Mouse (Mus musculus): ENCODE measurements at regions not wholly inside any gene's neighbourhood (a gene's known extent, or its start where the extent isn't known, plus 50 kb on each side); places are given as distances from the start of the nearest gene placed in this dataset.
"Not testable (repeated sequence)": the region's sequence is repeated elsewhere in the genome, so short reads cannot be mapped to it uniquely, and the experiment has no call there.

DNA sequence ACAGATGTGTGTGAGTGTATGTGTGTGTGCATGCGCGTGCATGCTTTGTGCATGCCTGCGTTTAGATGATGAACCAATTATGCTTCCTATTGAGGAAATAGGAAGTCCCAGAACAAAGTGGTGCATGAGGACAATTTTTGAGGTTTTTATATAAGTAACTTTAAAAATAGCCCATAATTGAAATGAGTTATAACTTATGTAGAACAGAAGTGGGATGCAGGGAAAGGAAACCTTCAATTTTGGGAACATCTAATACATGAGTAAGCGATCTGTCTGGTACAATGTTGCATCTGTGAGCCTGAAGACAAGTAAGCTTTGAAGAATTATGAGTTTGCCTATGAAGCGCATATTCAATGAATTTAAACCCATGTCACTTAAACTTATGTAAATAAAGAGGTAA, 145.4 kb upstream of the Edil3 start:
- whole genome bisulfite sequencing, result 91% methylated on average over 5 of the region's 5 CpGs

DNA sequence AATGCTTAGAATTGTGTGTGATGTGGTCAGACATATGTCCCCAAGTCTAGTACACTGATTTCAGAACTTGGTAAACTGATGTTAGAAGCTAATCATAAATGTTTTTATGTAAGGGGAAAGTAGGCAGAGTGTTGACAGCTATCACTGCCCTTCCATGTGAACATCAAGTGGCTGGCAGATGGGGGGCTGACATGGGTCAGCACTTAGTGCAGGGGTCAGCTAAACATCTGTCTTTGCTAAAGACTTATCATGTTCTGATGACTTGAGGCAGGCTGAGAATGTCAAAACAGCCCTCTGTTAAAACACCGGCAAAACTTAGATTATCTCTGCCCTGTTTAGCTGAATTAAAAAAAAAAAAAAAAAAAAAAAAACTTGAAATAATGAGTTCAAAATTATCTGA, 116.7 kb upstream of the Edil3 start:
- no peak overlapping the region for H3K4me3 ChIP-seq
- no peaks in the 10 kb centered on the region for H3K4me1 ChIP-seq
- no peak overlapping the region for H3K27ac ChIP-seq (replicated peaks)
- H3K4me2 ChIP-seq (replicated peaks), result no peak overlapping the region
- 53% methylated on average over 1 of the region's 1 CpGs for WGBS
- H3K9me3 ChIP-seq, result no peaks in the 10 kb centered on the region
- H3K27me3 ChIP-seq, result no peaks in the 10 kb centered on the region
- H3K9ac ChIP-seq (replicated peaks), result no peak overlapping the region
- no peaks in the 10 kb centered on the region for H3K36me3 ChIP-seq
- ATAC-seq (ENCODE audit: low FRiP score, low read depth), result no peak

More for the DNA sequence above, 145.4 kb upstream of the Edil3 start:
- no peaks in the 10 kb centered on the region for H3K27me3 ChIP-seq
- H3K9ac ChIP-seq (replicated peaks), result no peak overlapping the region
- H3K4me3 ChIP-seq, result no peak overlapping the region
- H3K4me2 ChIP-seq (replicated peaks), result no peak overlapping the region
- no peak overlapping the region for H3K27ac ChIP-seq (replicated peaks)
- H3K36me3 ChIP-seq, result no peaks in the 10 kb centered on the region
- H3K9me3 ChIP-seq, result no peaks in the 10 kb centered on the region
- ATAC-seq (ENCODE audit: low FRiP score, low read depth), result no peak
- H3K4me1 ChIP-seq, result no peaks in the 10 kb centered on the region

DNA sequence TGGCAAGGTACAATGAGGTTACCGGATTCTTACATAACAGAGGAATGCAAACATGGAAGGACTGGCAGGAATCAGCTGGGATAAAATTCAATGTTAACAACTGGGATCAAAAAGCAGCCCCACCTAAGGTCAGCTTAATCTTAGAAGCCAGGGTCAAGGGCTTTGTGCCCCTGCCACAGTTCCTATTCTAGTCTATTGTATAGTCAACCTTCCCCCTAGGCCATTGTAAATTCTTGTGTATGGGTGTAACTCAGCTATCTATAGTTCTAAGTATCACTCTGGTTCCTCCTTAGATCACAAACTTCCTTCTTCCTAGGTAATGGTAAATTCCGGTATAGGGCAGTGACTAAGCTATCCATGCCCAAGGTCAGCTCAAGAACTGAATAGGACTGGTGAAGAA, 91.6 kb upstream of the Edil3 start:
- not testable (repeated sequence) for H3K9me3 ChIP-seq; H3K27ac ChIP-seq (replicated peaks); H3K9ac ChIP-seq (replicated peaks); H3K27me3 ChIP-seq; H3K36me3 ChIP-seq; H3K4me3 ChIP-seq; H3K4me2 ChIP-seq (replicated peaks); ATAC-seq (ENCODE audit: low FRiP score, low read depth); H3K4me1 ChIP-seq
- WGBS, result 92% methylated on average over 2 of the region's 2 CpGs

DNA sequence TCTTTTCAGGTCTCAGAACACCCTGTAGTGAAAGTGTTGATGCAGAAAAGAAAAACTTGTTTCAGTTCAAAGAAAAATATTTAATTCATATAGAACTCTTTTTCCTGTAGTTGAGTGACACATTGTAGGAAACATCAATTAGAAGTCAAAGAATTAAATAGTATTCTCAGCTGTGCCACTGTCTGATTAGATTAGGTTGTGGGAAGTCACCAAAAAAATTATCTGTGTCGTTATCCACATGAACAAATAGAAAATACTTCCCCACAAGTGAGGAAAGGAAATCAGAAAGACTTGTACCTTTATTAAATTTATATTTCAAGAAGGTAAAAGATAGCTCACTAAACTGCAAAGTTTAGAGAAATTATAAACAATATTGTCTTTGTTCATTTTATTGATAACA, 71.4 kb upstream of the Edil3 start:
- Histone ChIP-seq H3K9ac (replicated peaks) (no peak overlapping the region), H3K4me1 (no peaks in the 10 kb centered on the region), H3K9me3 (no peaks in the 10 kb centered on the region), H3K4me3 (no peak overlapping the region), H3K27ac (replicated peaks) (no peak overlapping the region), H3K4me2 (replicated peaks) (no peak overlapping the region), H3K27me3 (no peaks in the 10 kb centered on the region), H3K36me3 (no peaks in the 10 kb centered on the region)
- 71% methylated on average over 1 of the region's 1 CpGs for WGBS
- no peak for ATAC-seq (ENCODE audit: low FRiP score, low read depth)

Data from midbrain, embryonic 12.5 days (tissue).